Mouse (Mus musculus) bone marrow macrophage, adult 2 months (primary cell): Measurements from ENCODE around the gene Brd2.

Source experiments
- CTCF ChIP-seq: IDR thresholded peaks from 2 replicates; pipeline ENCODE4 v1.5.1; 2012; ENCODE audit warnings: low read depth, mild to moderate bottlenecking, low read length, moderate library complexity
- POLR2A ChIP-seq: IDR thresholded peaks from 2 replicates; pipeline ENCODE4 v1.6.1; 2012; ENCODE audit warnings: mild to moderate bottlenecking, low read depth, low read length, borderline replicate concordance

GRCm38 (mm10) chr17:34127475-34127874, 5.0 kb upstream of the Brd2 start:
- TF ChIP-seq CTCF (no peak), POLR2A (no peak)
